Mouse (Mus musculus): ENCODE data around the gene Rap1b.

Rap1b gene

DNA sequence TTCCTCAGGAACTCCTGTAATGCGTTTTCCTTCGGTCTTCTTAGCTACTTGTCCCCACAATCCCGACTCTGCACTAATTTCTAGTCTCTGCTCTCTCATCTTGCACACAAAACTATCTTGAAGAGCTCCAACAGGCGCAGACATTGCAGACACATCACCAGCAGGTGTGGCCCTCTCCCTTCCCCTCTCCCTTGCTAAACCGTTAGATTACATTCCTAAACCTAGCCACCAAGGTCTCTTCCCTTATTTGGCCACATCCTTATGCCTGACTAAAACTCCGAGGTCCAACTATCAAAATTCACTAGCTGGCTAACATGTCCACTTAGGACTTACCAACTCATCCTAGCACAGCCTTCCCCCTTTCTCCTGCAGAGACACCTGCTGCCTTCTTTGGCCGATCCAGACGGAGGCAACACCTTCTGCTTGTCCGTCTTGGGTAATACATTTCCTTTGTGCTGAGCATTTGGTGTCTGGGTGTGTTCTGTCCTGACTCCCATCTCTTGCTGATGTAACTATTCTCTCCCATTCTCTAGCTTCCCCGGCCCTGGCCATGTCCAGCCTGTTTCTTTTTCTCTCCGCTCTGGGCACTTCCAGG, 52.3 kb downstream of the Rap1b start:
- Histone ChIP-seq H3K27me3 (ENCODE audit: control insufficient read depth, insufficient read depth, low read length, poor library complexity, severe bottlenecking) (no peaks in the 10 kb centered on the region), H3K36me3 (ENCODE audit: control insufficient read depth, insufficient read depth, low read length, poor library complexity, severe bottlenecking) (peaks cover 2% of the 10 kb centered on the region; the same call in 1 of the 2 replicates)
- no peak for DNase-seq (ENCODE audit: low read depth, low spot score)

DNA sequence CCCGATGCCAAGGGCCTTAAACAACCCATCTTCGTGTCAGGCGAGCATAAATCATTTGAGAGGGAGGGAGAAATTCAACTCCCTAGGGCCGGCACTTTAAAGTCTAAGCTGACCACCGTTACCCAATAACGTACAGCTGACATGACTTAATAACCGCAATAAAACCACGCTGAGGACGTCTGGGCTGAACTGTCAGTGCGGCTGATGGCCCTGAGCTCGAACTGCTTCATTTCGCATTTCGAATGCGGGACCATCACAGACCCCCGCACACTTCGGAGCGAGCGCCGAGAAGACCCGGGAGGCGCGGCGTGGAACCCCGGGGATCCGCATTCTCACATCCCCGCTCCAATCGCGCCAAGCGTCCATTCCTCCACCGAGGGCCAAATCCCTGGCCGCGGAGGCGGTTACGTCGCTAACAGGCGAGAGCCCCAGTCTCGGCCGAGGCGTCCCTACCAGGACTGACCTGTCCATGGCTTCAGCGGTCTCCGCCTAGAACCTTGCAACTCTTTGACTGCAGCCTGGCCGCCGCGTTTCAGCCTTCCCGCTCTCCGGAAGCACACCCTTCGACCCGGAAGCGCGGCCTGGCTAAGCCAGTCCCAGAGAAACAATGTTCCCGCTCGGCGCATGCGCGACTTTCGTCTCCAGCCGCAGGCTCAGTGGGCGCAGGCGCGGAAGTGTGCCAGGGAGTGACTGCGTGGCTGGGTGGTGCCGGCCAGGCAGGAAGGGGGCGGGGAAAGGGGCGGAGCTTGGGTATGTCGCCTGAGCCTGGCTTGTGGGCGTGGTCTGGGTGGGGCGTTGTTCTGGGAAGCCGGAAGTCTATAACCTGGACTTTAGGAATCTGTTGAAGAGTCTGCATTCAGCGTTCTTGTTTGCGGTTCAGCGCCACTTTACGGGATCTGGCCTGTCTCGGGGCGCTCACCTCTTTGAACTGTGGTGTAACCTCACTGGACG, 53.4 kb downstream of the Rap1b start, which contains the start of gene Nup107:
Gene Nup107 (minus strand): TSS at position 565 of the 951 bp plus-strand sequence.
- Histone ChIP-seq H3K27me3 (ENCODE audit: control insufficient read depth, insufficient read depth, low read length, poor library complexity, severe bottlenecking) (no peaks in the 10 kb centered on the region), H3K36me3 (ENCODE audit: control insufficient read depth, insufficient read depth, low read length, poor library complexity, severe bottlenecking) (peaks cover 2% of the 10 kb centered on the region; the same call in 1 of the 2 replicates)
- DNase-seq (ENCODE audit: low read depth, low spot score): peak; percentile 100

GRCm38 (mm10) chr10:117791171-117791470, 54.7 kb downstream of the Rap1b start:
- no peak for DNase-seq (ENCODE audit: low read depth, low spot score)
- H3K27me3 ChIP-seq (ENCODE audit: control insufficient read depth, insufficient read depth, low read length, poor library complexity, severe bottlenecking): no peaks in the 10 kb centered on the region
- H3K36me3 ChIP-seq (ENCODE audit: control insufficient read depth, insufficient read depth, low read length, poor library complexity, severe bottlenecking): peaks cover 2% of the 10 kb centered on the region; the same call in 1 of the 2 replicates

DNA sequence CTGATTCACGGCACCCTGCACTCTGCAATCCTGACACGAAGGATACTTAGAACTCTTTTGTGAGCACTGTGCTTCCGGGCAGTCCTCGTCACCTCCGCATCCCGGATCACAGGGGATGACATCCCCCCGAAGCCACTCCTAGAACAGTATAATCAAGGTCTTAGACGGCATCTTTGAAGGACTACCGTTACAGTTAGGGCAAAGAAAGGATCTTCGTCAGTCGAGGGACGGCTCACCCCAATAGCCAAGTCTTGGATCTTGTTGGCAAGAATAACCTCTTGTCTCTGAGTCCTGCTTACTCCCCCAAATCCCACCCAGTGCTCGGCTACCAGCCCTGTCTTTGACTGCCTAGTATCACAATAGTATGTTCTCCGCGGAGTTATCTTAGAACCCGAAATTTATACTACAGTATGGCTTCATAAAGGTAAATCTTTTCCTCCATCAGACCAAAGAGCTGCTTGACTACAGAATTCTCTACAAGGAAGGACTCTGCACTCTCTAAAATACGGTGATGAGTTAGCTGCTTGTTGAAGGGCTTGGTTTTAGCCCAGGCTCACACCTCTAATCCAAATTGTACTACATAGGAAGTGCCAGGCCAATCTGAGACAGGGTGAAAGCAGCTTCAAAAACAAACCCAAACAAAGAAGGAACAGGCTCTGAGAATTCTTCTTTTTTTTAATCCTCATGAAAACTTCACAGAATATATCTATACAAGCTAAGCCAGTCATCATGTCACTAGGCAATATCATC, 55.2 kb downstream of the Rap1b start:
- Histone ChIP-seq H3K36me3 (ENCODE audit: control insufficient read depth, insufficient read depth, low read length, poor library complexity, severe bottlenecking) (peaks cover 2% of the 10 kb centered on the region; the same call in 1 of the 2 replicates), H3K27me3 (ENCODE audit: control insufficient read depth, insufficient read depth, low read length, poor library complexity, severe bottlenecking) (no peaks in the 10 kb centered on the region)
- no peak for DNase-seq (ENCODE audit: low read depth, low spot score)

- DNase-seq (ENCODE audit: low read depth, low spot score): no peak
- no peaks in the 10 kb centered on the region for H3K27me3 ChIP-seq (ENCODE audit: control insufficient read depth, insufficient read depth, low read length, poor library complexity, severe bottlenecking)
- peaks cover 2% of the 10 kb centered on the region; the same call in 1 of the 2 replicates for H3K36me3 ChIP-seq (ENCODE audit: control insufficient read depth, insufficient read depth, low read length, poor library complexity, severe bottlenecking)
Observed at GRCm38 (mm10) chr10:117790011-117790410, 55.8 kb downstream of the Rap1b start.

DNA sequence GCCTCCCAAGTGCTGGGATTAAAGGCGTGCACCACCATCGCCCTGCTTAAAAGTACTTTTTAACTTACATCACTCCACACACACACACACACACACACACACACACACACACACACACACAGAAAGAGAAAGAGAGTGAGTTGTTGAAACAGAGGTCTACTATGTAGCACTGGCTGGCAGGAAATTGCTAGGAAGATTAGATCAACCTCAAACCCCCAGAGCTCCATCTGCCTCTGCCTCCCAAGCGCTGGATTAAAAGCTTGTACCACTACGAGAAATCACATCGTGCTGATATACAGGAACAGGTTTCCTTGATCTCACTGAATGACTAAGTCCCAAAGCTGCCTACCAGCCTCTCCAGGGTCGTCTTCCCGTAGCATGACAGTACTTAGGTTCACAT, 61.2 kb downstream of the Rap1b start:
- no peak for DNase-seq (ENCODE audit: low read depth, low spot score)
- no peaks in the 10 kb centered on the region for H3K27me3 ChIP-seq (ENCODE audit: control insufficient read depth, insufficient read depth, low read length, poor library complexity, severe bottlenecking)
- peaks cover 7% of the 10 kb centered on the region; the same call in 1 of the 2 replicates for H3K36me3 ChIP-seq (ENCODE audit: control insufficient read depth, insufficient read depth, low read length, poor library complexity, severe bottlenecking)

DNA sequence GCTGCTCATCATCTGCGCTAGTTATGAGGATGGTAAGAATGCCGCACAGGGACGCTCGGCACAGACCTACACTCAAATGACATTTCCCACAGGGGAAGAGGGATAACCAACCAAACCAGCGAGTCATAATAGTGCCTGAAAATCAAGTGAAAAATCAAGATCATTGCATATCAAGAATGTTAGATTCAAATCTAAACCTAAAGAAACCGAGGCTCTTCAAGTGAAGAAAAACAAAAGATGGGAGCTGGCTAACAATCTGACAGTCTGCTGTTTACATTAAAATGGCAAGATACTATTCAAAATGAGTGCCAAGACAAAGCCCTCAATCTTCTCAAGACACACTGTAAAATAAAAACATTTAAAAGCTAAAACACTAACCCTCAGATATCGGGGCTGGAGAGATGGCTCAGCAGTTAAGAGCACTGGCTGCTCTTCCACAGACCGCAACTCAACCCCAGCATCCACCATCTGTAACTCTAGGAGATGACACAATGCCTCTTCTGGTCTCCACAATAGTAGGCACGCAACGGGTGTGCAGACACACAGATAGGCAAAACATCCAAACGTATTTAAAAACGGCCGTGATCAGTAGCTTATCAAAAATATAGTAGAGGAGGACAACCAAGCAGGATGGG, 61.9 kb downstream of the Rap1b start:
- H3K27me3 ChIP-seq (ENCODE audit: control insufficient read depth, insufficient read depth, low read length, poor library complexity, severe bottlenecking): no peaks in the 10 kb centered on the region
- DNase-seq (ENCODE audit: low read depth, low spot score): no peak
- peaks cover 7% of the 10 kb centered on the region; the same call in 1 of the 2 replicates for H3K36me3 ChIP-seq (ENCODE audit: control insufficient read depth, insufficient read depth, low read length, poor library complexity, severe bottlenecking)

DNA sequence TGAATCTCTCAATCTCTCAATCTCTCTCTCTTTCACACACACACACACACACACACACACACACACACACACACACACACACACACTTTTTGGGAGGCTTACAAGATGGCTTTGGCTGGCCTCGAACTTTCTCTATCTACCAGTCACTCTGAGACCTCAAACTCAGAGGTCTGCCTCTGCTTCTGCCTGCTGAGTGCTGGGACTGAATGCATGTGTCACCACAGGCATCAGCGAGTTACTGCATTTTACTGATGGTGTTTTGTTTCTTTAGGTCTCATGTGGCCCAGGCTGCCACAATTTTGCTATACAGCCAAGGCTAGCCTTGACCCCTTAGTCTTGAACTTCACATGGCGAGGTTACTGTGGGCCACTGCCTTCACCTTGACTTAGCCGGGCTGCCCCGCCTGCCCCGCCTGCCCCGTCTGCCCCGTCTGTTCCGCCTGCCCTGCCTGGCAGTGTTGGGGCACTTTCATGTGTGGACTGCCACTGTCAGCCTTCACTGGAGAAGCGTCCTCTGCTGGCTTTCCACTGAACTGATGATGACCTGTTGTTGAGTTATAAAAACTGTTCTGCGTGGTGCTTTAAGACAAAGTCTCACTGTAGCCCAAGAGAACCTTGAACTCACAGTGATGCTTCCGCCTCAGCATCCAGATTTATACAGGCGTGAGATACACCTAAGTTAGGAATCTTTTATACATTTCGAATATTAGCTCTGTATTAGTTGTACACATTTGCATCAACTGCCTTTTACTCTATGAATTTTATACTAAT, 63.2 kb downstream of the Rap1b start:
- peaks cover 7% of the 10 kb centered on the region; the same call in 1 of the 2 replicates for H3K36me3 ChIP-seq (ENCODE audit: control insufficient read depth, insufficient read depth, low read length, poor library complexity, severe bottlenecking)
- no peak for DNase-seq (ENCODE audit: low read depth, low spot score)
- no peaks in the 10 kb centered on the region for H3K27me3 ChIP-seq (ENCODE audit: control insufficient read depth, insufficient read depth, low read length, poor library complexity, severe bottlenecking)

DNA sequence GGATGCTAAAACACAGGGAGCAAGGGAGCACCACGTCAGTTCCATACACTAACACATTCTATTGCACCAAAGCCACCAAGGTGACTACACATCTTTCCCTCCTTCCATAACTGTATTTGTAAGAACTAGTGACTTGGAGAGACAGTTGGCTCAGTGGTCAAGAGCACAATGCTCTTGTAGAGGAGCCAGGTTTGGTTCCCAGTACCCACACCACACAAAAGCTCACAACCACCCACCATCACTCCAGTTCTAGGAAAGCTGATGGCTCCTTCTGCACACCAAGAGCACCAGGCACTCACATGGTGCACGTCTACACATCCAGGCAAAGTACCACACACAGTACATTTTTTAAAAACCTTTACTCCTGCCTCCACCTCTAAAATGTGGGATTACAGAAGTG, 63.8 kb downstream of the Rap1b start:
- DNase-seq (ENCODE audit: low read depth, low spot score): no peak

GRCm38 (mm10) chr10:117781021-117781725, 64.7 kb downstream of the Rap1b start:
- no peak for DNase-seq (ENCODE audit: low read depth, low spot score)
- Histone ChIP-seq H3K27me3 (ENCODE audit: control insufficient read depth, insufficient read depth, low read length, poor library complexity, severe bottlenecking) (no peaks in the 10 kb centered on the region), H3K36me3 (ENCODE audit: control insufficient read depth, insufficient read depth, low read length, poor library complexity, severe bottlenecking) (peaks cover 10% of the 10 kb centered on the region; the same call in 1 of the 2 replicates)

More for the DNA sequence above, 63.8 kb downstream of the Rap1b start:
- peaks cover 7% of the 10 kb centered on the region; the same call in 1 of the 2 replicates for H3K36me3 ChIP-seq (ENCODE audit: control insufficient read depth, insufficient read depth, low read length, poor library complexity, severe bottlenecking)
- H3K27me3 ChIP-seq (ENCODE audit: control insufficient read depth, insufficient read depth, low read length, poor library complexity, severe bottlenecking): no peaks in the 10 kb centered on the region

GRCm38 (mm10) chr10:117780306-117780911, 65.4 kb downstream of the Rap1b start:
- Histone ChIP-seq H3K27me3 (ENCODE audit: control insufficient read depth, insufficient read depth, low read length, poor library complexity, severe bottlenecking) (no peaks in the 10 kb centered on the region), H3K36me3 (ENCODE audit: control insufficient read depth, insufficient read depth, low read length, poor library complexity, severe bottlenecking) (peaks cover 10% of the 10 kb centered on the region; the same call in 1 of the 2 replicates)
- DNase-seq (ENCODE audit: low read depth, low spot score): peak; percentile 66

DNA sequence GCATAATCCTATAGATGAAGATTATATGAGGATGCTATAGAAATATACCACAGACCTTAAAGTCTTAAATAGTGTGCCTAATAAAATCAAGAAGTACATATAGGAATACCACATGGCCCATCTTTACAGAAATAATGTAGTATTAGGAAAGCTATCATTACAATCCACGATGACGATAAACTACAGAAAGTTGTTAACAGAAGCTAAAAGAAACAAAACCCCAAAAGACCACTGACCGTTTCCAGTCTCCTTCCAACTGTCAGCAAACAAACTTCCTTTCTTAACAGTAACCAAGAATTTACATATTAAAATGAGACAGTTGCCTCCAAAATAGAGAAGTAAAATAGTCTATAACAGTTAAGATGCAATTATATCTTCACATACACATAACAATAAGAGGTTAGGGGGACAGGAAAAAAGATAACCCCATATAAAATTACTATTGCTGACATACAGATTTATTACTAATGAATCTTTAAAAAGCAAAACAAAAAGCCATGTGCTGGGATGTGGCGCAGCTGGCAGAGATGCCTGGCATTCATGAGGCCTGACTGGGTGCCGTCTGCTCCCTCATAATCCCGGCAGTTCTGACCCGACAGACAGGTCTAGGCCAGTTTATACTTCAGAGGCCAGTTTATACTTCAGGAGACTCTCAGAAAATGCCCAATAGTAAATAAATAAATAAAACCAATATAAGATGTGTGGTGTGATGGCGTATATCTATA, 66.1 kb downstream of the Rap1b start:
- DNase-seq (ENCODE audit: low read depth, low spot score): peak; percentile 20
- H3K36me3 ChIP-seq (ENCODE audit: control insufficient read depth, insufficient read depth, low read length, poor library complexity, severe bottlenecking): peaks cover 8% of the 10 kb centered on the region; the same call in 1 of the 2 replicates
- no peaks in the 10 kb centered on the region for H3K27me3 ChIP-seq (ENCODE audit: control insufficient read depth, insufficient read depth, low read length, poor library complexity, severe bottlenecking)

All from splenic B cell, adult 2 months (primary cell).